Mouse (Mus musculus) bone marrow, adult 2 months (tissue): ENCODE measurements at regions not wholly inside any gene's neighbourhood (a gene's known extent, or its start where the extent isn't known, plus 50 kb on each side); places are given as distances from the start of the nearest gene placed in this dataset.

Source experiments
- CTCF ChIP-seq: fragments of 200-500 bp; IDR thresholded peaks from 2 replicates; pipeline ENCODE4 v1.5.1; 2011; ENCODE audit warnings: low read length, control low read depth; ENCODE audit not compliant: control insufficient read depth, insufficient read depth
- POLR2A ChIP-seq: fragments of 200-500 bp; IDR thresholded peaks from 2 replicates; pipeline ENCODE4 v1.6.1; 2011; ENCODE audit warnings: low read depth, mild to moderate bottlenecking, control low read depth, low read length, borderline replicate concordance; ENCODE audit not compliant: control insufficient read depth

DNA sequence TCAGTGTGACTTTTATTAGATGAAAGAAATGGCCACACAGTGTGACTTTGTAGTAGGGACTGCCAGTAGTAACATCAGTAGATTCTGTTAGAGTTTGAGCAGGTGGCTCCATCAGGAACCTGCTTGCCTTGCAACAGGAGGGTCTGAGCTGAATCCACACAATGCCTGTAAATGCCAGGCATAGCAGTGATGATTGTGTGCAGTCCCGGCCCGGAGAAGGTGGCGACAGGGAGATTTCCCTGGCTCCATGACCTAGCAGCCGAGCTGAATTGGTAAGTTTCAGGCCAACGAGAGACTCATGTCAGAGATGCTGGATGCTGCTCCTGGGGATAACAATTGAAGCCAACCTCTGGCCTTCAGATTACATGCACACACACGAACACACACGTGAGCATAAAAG, 102.8 kb upstream of the Tbl1xr1 start:
- TF ChIP-seq POLR2A (no peak), CTCF (no peak)
